Mouse (Mus musculus): Measurements from ENCODE around the gene Tshz2.
"Not testable (repeated sequence)": the region's sequence is repeated elsewhere in the genome, so short reads cannot be mapped to it uniquely, and the experiment has no call there.

The Tshz2 gene

GRCm38 (mm10) chr2:169812940-169813339 lies 180.1 kb downstream of the Tshz2 start:
- no peak for DNase-seq (ENCODE audit: low read depth, low spot score)

GRCm38 (mm10) chr2:169814351-169814750 lies 181.5 kb downstream of the Tshz2 start:
- no peak for DNase-seq (ENCODE audit: low read depth, low spot score)

GRCm38 (mm10) chr2:169814757-169815156 lies 181.9 kb downstream of the Tshz2 start:
- no peak for DNase-seq (ENCODE audit: low read depth, low spot score)

DNA sequence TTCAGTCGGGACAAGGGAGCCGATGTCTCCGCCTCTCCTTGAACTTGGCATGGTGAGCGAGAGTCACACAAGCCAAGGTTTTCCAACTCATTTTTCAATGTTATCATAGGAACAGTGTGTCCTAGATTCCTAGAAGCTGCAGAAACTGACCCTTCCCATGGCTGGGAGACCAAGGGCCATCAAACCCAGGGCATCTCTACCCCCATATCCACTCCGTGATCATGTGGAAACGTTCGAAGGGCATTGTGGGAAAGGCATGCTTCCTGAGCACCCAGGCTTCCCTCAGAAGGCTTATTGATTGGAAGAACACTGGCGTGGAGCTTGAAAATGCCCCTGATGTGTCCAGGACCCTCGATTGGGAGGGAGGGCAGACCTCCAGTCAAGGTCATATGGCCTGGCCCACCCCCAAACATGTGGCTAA lies 188.2 kb downstream of the Tshz2 start:
- DNase-seq (ENCODE audit: low read depth, low spot score), result no peak

DNA sequence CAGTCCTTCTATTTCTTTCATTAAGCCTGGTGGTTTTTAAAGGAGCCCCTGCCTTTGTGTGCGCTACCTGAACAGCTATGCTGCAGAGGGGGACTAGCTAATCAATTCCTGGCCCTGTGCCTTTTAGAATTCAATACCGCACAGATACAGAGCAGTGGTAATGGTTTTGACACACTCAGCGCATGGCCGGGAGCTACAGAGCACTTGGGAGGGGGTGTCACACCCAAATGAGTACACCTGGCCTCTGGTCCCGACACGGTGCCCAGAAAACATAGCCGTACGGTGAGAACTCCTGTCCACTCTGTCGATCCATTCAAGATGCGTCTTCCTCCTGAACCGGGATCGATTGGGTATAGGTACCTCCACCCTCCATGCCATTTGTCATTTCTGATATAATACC lies 193.1 kb downstream of the Tshz2 start:
- no peak for DNase-seq (ENCODE audit: low read depth, low spot score)

GRCm38 (mm10) chr2:169826316-169826715 lies 193.5 kb downstream of the Tshz2 start:
- DNase-seq (ENCODE audit: low read depth, low spot score), result no peak

DNA sequence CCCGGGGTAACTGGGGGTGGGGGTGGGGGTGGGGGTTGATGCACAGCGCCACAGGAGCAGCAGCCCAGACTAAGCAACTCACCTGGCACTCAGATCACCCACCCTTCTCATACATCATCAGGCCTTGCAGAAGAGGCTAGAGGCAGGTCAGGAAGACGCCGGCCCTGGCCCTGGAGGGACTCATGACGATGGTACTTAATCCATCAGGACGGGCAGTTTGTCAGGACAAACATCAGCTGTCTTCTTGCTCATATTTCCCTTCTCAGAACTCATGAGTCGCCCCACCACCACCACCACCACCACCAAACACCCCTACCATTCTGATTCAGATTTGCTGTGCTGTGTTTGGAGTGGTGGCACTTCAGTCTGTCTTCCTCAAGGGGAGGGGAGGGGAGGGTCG lies 194.0 kb downstream of the Tshz2 start:
- DNase-seq (ENCODE audit: low read depth, low spot score), result no peak

GRCm38 (mm10) chr2:169832184-169832583 lies 199.4 kb downstream of the Tshz2 start:
- no peak for DNase-seq (ENCODE audit: low read depth, low spot score)

- no peak for DNase-seq (ENCODE audit: low read depth, low spot score)
These were observed 200.8 kb downstream of the Tshz2 start for GRCm38 (mm10) chr2:169833638-169834037.

DNA sequence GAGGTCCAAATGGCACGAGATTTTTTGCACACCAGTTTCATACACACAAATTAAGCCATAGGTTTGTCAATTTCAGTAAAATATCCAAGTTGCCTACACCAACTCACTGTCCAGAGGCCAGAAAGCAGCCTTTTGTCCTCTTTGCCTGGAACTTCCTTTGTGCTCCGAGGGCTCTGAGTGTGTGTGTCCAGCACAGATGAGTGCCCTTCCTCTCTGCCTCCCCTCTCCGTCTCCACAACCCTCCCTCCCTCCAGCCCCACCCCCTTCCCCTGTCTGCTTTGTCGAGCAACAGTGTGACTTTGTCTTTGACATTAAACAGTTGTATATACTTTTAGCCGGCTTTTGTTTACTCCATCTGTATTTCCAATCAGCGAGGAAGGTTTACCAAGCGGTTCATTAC lies 201.8 kb downstream of the Tshz2 start:
- DNase-seq (ENCODE audit: low read depth, low spot score), result no peak

DNA sequence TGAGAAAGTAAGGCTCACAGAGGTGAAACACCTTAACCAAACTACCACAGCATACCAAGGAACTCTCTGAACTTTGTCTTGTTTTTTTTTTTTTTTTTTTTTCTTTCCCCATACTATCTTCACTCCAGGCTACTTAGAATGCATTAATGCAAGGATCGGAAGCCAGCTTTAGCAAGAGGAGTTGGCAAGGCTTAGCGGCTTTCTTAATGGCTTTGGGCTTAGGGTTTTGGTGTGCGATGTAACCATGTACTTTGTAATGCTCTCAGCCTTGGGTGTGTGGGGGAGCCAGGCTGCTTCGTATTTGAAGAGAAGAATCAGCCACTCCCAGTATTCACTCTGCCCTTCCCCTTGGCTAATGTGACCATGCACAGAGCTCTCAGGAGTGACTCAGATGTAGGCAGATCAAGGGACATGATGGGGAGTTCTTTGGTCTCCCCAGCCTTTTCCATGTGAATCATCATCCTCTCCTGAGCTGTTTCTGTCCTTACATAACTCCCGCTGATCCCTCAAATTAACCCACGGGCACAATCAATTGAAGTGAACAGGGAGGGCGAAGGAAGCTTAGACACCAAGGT lies 204.3 kb downstream of the Tshz2 start:
- no peak for DNase-seq (ENCODE audit: low read depth, low spot score)

GRCm38 (mm10) chr2:169838521-169838920 lies 205.7 kb downstream of the Tshz2 start:
- DNase-seq (ENCODE audit: low read depth, low spot score), result no peak

DNA sequence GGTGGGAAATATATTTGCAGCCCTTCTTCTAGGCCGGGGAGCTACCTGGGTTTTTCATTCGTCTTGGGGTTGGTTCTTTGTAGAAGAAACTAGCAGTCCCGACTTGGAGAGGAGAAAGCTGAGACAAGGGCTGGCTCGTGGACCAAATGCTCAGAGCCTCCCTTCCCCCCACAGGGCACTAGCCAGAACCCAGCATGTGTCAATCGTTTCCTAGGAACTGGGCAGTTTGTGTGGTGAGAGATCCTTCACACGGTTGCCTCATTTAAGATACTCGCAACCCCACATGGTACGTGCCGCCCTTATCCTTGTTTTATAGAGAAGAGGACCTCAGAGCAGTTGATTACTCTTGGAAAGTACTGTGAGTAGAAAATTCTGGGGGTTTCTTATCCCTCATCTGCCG lies 208.6 kb downstream of the Tshz2 start:
- DNase-seq (ENCODE audit: low read depth, low spot score), result no peak

- DNase-seq (ENCODE audit: low read depth, low spot score), result no peak
These were observed 209.7 kb downstream of the Tshz2 start for GRCm38 (mm10) chr2:169842494-169842893.

GRCm38 (mm10) chr2:169843553-169843952 lies 210.7 kb downstream of the Tshz2 start:
- no peak for DNase-seq (ENCODE audit: low read depth, low spot score)

- no peak for DNase-seq (ENCODE audit: low read depth, low spot score)
These were observed 216.3 kb downstream of the Tshz2 start for GRCm38 (mm10) chr2:169849077-169849476.

GRCm38 (mm10) chr2:169849541-169849940 lies 216.7 kb downstream of the Tshz2 start:
- DNase-seq (ENCODE audit: low read depth, low spot score), result no peak

DNA sequence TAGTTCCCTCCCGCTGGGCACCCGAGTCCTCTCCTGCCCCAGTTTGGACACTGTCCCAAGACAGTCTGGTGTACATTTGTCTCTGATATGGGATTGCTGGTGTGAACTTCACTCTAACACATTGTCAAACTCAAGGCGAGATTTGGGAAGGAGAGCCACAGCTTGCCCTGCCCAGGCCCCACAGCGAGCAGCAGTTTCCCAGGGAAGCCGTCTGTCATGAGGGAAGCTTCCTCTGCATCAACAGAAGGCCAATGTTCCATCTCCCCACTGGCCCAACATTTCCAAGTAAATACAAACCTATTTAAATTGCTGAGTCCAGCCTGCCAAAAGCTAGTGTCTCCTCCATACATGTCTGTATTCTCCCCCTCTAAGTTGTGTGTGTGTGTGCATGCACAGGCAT lies 218.8 kb downstream of the Tshz2 start:
- DNase-seq (ENCODE audit: low read depth, low spot score), result no peak

DNA sequence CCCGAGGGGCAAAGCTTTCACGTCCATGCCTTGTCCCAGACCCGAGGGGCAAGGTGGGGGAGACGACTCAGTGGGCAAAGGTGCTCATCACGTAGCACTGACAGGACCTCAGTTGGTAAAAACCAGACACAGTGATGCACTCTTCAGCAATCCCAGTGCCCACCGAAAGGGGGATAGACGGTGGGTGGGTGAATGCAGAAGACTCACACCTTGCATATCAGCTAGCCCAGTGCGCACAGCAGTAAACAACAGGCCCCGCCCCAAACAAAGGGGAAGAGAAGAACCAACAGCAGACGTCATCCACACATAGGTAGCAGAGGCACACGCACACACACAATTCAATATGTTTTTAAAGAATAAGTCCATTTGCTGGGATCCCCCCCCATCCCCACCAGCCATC lies 221.7 kb downstream of the Tshz2 start:
- DNase-seq (ENCODE audit: low read depth, low spot score), result no peak

DNA sequence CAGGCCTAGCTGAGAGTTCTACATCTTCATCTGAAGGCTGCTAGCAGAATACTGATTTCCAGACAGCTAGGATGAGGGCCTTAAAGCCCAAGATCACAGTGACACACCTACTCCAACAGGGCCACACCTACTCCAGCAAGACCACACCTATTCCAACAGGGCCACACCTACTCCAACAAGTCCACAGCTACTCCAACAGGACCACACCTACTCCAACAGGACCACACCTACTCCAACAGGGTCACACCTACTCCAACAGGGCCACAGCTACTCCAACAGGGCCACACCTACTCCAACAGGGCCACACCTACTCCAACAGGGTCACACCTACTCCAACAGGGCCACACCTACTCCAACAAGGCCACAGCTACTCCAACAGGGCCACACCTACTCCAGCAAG lies 224.2 kb downstream of the Tshz2 start:
- not testable (repeated sequence) for DNase-seq (ENCODE audit: low read depth, low spot score)

- no peak for DNase-seq (ENCODE audit: low read depth, low spot score)
These were observed 226.5 kb downstream of the Tshz2 start for GRCm38 (mm10) chr2:169859078-169859855.

DNA sequence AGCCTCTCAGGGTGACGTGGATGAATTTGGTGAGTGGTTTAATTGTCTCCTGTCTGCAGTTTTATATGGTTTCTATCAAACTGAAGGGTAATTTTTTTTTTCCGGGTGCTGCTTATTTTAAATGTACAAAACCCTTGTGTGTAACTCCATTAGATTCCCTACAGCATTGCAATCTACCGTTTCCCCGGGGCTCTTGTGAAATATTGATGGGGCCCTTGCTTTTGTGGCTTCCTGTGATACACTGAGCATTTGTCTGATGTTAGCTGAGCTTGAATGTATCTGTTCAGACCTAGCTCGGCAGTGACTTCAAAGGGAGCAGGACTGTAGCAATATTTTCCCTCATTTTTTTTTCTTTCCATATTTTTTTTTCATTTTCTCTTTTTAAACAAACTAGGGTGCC lies 228.1 kb downstream of the Tshz2 start:
- DNase-seq (ENCODE audit: low read depth, low spot score), result no peak

- DNase-seq (ENCODE audit: low read depth, low spot score), result no peak
These were observed 229.9 kb downstream of the Tshz2 start for GRCm38 (mm10) chr2:169862701-169863100.
